14 mouse cellular contexts compared by ENCODE assay signal in genomic region chr9:103431718-103432117, GRCm38 (mm10). TPM values are rescaled to one million over a fixed set of nuclear protein-coding genes. Genes with fewer than 3 reads are reported as not detected.
DNase-seq lines count a peak whose midpoint lies in the region; ATAC-seq and TF ChIP-seq lines count a peak whose summit lies in the region.
"Had no signal": no experiment of that assay in that cellular context is flagged by ENCODE, and none has a peak within 500 bp of the region (broad histone marks: within the 10 kb centered on the region; RNA-seq: fewer than 3 reads in every experiment).

No protein-coding gene starts in this region.

- no peak for TF ChIP-seq EP300 in lung, postnatal 0 days (IDR thresholded peaks at IDR 0.05)

- H3K27me3 ChIP-seq in heart, embryonic 14.5 days (ENCODE audit: control insufficient read depth, insufficient read depth, low read length): no peaks in the 10 kb centered on the region
- H3K27me3 ChIP-seq in lung, embryonic 15.5 days: no peaks in the 10 kb centered on the region
- no peaks in the 10 kb centered on the region for H3K27me3 ChIP-seq in lung, postnatal 0 days (replicated peaks; ENCODE audit: insufficient read depth, low read length)
- no peaks in the 10 kb centered on the region for H3K27me3 ChIP-seq in embryonic facial prominence, embryonic 13.5 days
- no peaks in the 10 kb centered on the region for H3K27me3 ChIP-seq in limb, embryonic 15.5 days

- no peak overlapping the region for H3K4me2 ChIP-seq in heart, embryonic 14.5 days (ENCODE audit: low read length)
- H3K4me2 ChIP-seq in lung, embryonic 15.5 days: no peak overlapping the region
- no peak overlapping the region for H3K4me2 ChIP-seq in lung, postnatal 0 days (replicated peaks; ENCODE audit: low read depth, low read length)
- H3K4me2 ChIP-seq in embryonic facial prominence, embryonic 13.5 days: no peak overlapping the region
- no peak overlapping the region for H3K4me2 ChIP-seq in limb, embryonic 15.5 days

- peak overlapping the region; percentile 27 to 61; a peak in 3 of 4 replicates for H3K27ac ChIP-seq in heart, embryonic 14.5 days (replicated peaks in 1 of 2; ENCODE audit: control insufficient read depth in 1 of 2, insufficient read depth in 1 of 2, low read depth in 2 of 2, low read length in 2 of 2)
- H3K27ac ChIP-seq in lung, embryonic 15.5 days: peak overlapping the region; percentile 68; the same call in 1 of the 2 replicates
- H3K27ac ChIP-seq in lung, postnatal 0 days (ENCODE audit: low read length): no peak overlapping the region
- H3K27ac ChIP-seq in embryonic facial prominence, embryonic 13.5 days: peak overlapping the region; percentile 75; the same call in 1 of the 2 replicates
- 0 out of 2 replicates have a peak overlapping the region, but pooled peaks have one; percentile 54 for H3K27ac ChIP-seq in limb, embryonic 15.5 days
- H3K27ac ChIP-seq: left cerebral cortex, adult 2 months had no signal

- H3K9me3 ChIP-seq in heart, embryonic 14.5 days (ENCODE audit: control insufficient read depth, low read length): no peaks in the 10 kb centered on the region
- no peaks in the 10 kb centered on the region for H3K9me3 ChIP-seq in lung, embryonic 15.5 days
- no peaks in the 10 kb centered on the region for H3K9me3 ChIP-seq in lung, postnatal 0 days (ENCODE audit: low read length)
- H3K9me3 ChIP-seq in embryonic facial prominence, embryonic 13.5 days: no peaks in the 10 kb centered on the region
- H3K9me3 ChIP-seq in limb, embryonic 15.5 days: no peaks in the 10 kb centered on the region
- H3K9me3 ChIP-seq: heart, embryonic 10.5 days had no signal

- no peak for TF ChIP-seq CTCF in lung, postnatal 0 days (IDR thresholded peaks at IDR 0.05)

- H3K4me3 ChIP-seq in heart, embryonic 14.5 days (ENCODE audit: control insufficient read depth in 1 of 2, insufficient read depth in 1 of 2, low read depth in 1 of 2, low read length in 2 of 2): no peak overlapping the region
- no peak overlapping the region for H3K4me3 ChIP-seq in lung, embryonic 15.5 days
- no peak overlapping the region for H3K4me3 ChIP-seq in lung, postnatal 0 days (ENCODE audit: low read depth, low read length)
- no peak overlapping the region for H3K4me3 ChIP-seq in embryonic facial prominence, embryonic 13.5 days
- no peak overlapping the region for H3K4me3 ChIP-seq in limb, embryonic 15.5 days
- H3K4me3 ChIP-seq: erythroblast, embryonic 14.5 days; heart, embryonic 10.5 days; left cerebral cortex, adult 2 months had no signal

- no peaks in the 10 kb centered on the region for H3K36me3 ChIP-seq in heart, embryonic 14.5 days (ENCODE audit: control insufficient read depth, insufficient read depth, low read length)
- no peaks in the 10 kb centered on the region for H3K36me3 ChIP-seq in lung, embryonic 15.5 days
- H3K36me3 ChIP-seq in lung, postnatal 0 days (ENCODE audit: insufficient read depth, low read length): no peaks in the 10 kb centered on the region
- H3K36me3 ChIP-seq in embryonic facial prominence, embryonic 13.5 days: no peaks in the 10 kb centered on the region
- H3K36me3 ChIP-seq in limb, embryonic 15.5 days: no peaks in the 10 kb centered on the region
- H3K36me3 ChIP-seq: heart, embryonic 10.5 days had no signal

- intact Hi-C loops in heart, postnatal 14 days (cut with DNase I): no loop called here

- H3K9ac ChIP-seq in heart, embryonic 14.5 days (ENCODE audit: low read length): peak overlapping the region; percentile 47; the same call in 1 of the 2 replicates
- H3K9ac ChIP-seq in lung, embryonic 15.5 days: no peak overlapping the region
- no peak overlapping the region for H3K9ac ChIP-seq in lung, postnatal 0 days (replicated peaks; ENCODE audit: low read depth)
- H3K9ac ChIP-seq in embryonic facial prominence, embryonic 13.5 days: no peak overlapping the region
- H3K9ac ChIP-seq in limb, embryonic 15.5 days: no peak overlapping the region

- WGBS in heart, embryonic 14.5 days: 88% methylated on average over 1 of the region's 1 CpGs
- WGBS in lung, embryonic 15.5 days: 85% methylated on average over 1 of the region's 1 CpGs
- WGBS in lung, postnatal 0 days: 83% methylated on average over 1 of the region's 1 CpGs
- WGBS in embryonic facial prominence, embryonic 13.5 days: 56% methylated on average over 1 of the region's 1 CpGs
- 49% methylated on average over 1 of the region's 1 CpGs for WGBS in limb, embryonic 15.5 days

- H3K4me1 ChIP-seq in heart, embryonic 14.5 days (ENCODE audit: control insufficient read depth in 2 of 2, insufficient read depth in 2 of 2, low read length in 2 of 2): peaks cover 21 to 42% of the 10 kb centered on the region in 2 experiments
- peaks cover 19% of the 10 kb centered on the region for H3K4me1 ChIP-seq in lung, embryonic 15.5 days
- H3K4me1 ChIP-seq in lung, postnatal 0 days (ENCODE audit: insufficient read depth, low read depth, low read length): peaks cover 6% of the 10 kb centered on the region; the same call in 1 of the 2 replicates
- H3K4me1 ChIP-seq in embryonic facial prominence, embryonic 13.5 days: peaks cover 23% of the 10 kb centered on the region
- peaks cover 28% of the 10 kb centered on the region for H3K4me1 ChIP-seq in limb, embryonic 15.5 days

- no peak for DNase-seq in heart, postnatal 14 days
- DNase-seq in lung, postnatal 0 days (ENCODE audit: low spot score): no peak
- DNase-seq in cerebellum, postnatal 14 days: no peak
- DNase-seq: cerebellum, adult 18-20 months; lung, adult 2 months; right cerebral cortex, postnatal 4 days had no signal

- no peak for ATAC-seq in heart, embryonic 14.5 days (ENCODE audit: insufficient number of reproducible peaks, insufficient read depth, low FRiP score, low read depth)
- ATAC-seq in lung, embryonic 15.5 days (ENCODE audit: borderline replicate concordance, extremely low read depth, low FRiP score, low TSS enrichment): no peak
- ATAC-seq in lung, postnatal 0 days: no peak
- no peak for ATAC-seq in embryonic facial prominence, embryonic 13.5 days (ENCODE audit: insufficient number of reproducible peaks, insufficient read depth, low FRiP score, low TSS enrichment, low read depth)
- ATAC-seq in limb, embryonic 15.5 days (ENCODE audit: insufficient number of reproducible peaks, low FRiP score, low TSS enrichment, low read depth): no peak

RNA-seq across cellular contexts. Expression of gene Bfsp2, which starts 48.5 kb away (rescaled TPM):
- 0.70 and 1.3 TPM in 2 replicates for polyA plus RNA-seq in heart, embryonic 14.5 days (2014; fragmentation: Nextera tagmentation; extraction: Ambion mirVana)
- under 1 TPM in 1 of 2 experiments, not detected in 1; 0.65 TPM for total RNA-seq in heart, postnatal 14 days (2021)
- polyA plus RNA-seq in lung, embryonic 15.5 days (2015; fragmentation: Nextera tagmentation; extraction: Ambion mirVana): 0.64 TPM in 1 of 2 replicates, not detected in the other
- polyA plus RNA-seq in lung, postnatal 0 days (2015; fragmentation: Nextera tagmentation; extraction: Ambion mirVana): 0.30 and 0.68 TPM in 2 replicates
- polyA plus RNA-seq in embryonic facial prominence, embryonic 13.5 days (2015; fragmentation: Nextera tagmentation; extraction: Ambion mirVana): 2.6 and 5.1 TPM in 2 replicates
- 0.66 and 1.4 TPM in 2 replicates for polyA plus RNA-seq in limb, embryonic 15.5 days (2015; fragmentation: Nextera tagmentation; extraction: Ambion mirVana)
- total RNA-seq: adrenal gland, adult 8-10 months had no signal
